Mouse (Mus musculus) heart, postnatal 0 days (tissue): ENCODE data around the gene Dcun1d5. TPM values are rescaled to one million over a fixed set of nuclear protein-coding genes. Genes with fewer than 3 reads are reported as not detected.
A peak's percentile ranks its signal among the peaks of the same experiment; 100 is the strongest.

Source experiments
- ATAC-seq: fragments of 200-750 bp; cut with Nextera tagmentation; 2 replicates; pipeline ENCODE4 v1.8.0; 2017; ENCODE audit warnings: low read depth, moderate number of reproducible peaks, moderate library complexity; ENCODE audit not compliant: insufficient read depth
- DNase-seq: peaks from one replicate; pipeline ENCODE4 v3.0.0-alpha.2; 2016; ENCODE audit warnings: low spot score
- H3K27ac ChIP-seq: fragments of 300-500 bp; sonication (generic); 2 replicates; pipeline ENCODE4 v1.5.1; 2014; ENCODE audit warnings: low read depth, mild to moderate bottlenecking
- H3K27me3 ChIP-seq: fragments of 300-500 bp; sonication (generic); 2 replicates; pipeline ENCODE4 v1.6.1; 2014; ENCODE audit warnings: low read length, mixed read lengths; ENCODE audit not compliant: control insufficient read depth, insufficient read depth
- H3K36me3 ChIP-seq: fragments of 300-500 bp; sonication (generic); replicated peaks from 2 replicates; pipeline ENCODE4 v1.6.1; 2014; ENCODE audit warnings: low read length, mixed read lengths; ENCODE audit not compliant: control insufficient read depth, insufficient read depth
- H3K4me1 ChIP-seq: fragments of 300-500 bp; sonication (generic); 2 replicates; pipeline ENCODE4 v1.6.1; 2014; ENCODE audit warnings: antibody characterized with exemption; ENCODE audit not compliant: control insufficient read depth, insufficient read depth
- H3K4me2 ChIP-seq: fragments of 300-500 bp; sonication (generic); 2 replicates; pipeline ENCODE4 v1.6.1; 2014; ENCODE audit warnings: low read depth, mild to moderate bottlenecking, low read length, moderate library complexity
- H3K4me3 ChIP-seq: fragments of 300-500 bp; sonication (generic); 2 replicates; pipeline ENCODE4 v1.5.1; 2014; ENCODE audit warnings: low read depth, low read length
- H3K9ac ChIP-seq: fragments of 300-500 bp; sonication (generic); replicated peaks from 2 replicates; pipeline ENCODE4 v1.6.1; 2014; ENCODE audit warnings: low read depth, low read length, mixed read lengths
- H3K9me3 ChIP-seq: fragments of 300-500 bp; sonication (generic); replicated peaks from 2 replicates; pipeline ENCODE4 v1.6.1; 2016; ENCODE audit warnings: low read length; ENCODE audit not compliant: control insufficient read depth
- CTCF ChIP-seq: IDR thresholded peaks from 2 replicates; pipeline ENCODE4 v1.5.1; 2016; ENCODE audit warnings: antibody characterized with exemption, control low read depth, low read depth
- EP300 ChIP-seq: IDR thresholded peaks from 2 replicates; pipeline ENCODE4 v1.6.1; 2016; ENCODE audit warnings: antibody characterized with exemption, low read depth
- WGBS: fragments of 180-500 bp; shearing (Covaris S2); extraction: QIAGEN DNeasy Blood & Tissue Kit; methylation state at CpG from one replicate; pipeline ENCODE4 v1.1.7; 2014; 5-methylcytosine and 5-hydroxymethylcytosine counted together
- polyA plus RNA-seq: library from polyadenylated mRNA; unstranded; fragments of >200 nt; fragmentation: Nextera tagmentation; extraction: Ambion mirVana; gene quantifications from 2 replicates; pipeline ENCODE4 v1.2.1, GENCODE M21; 2015
- total RNA-seq: library from RNA; depleted of rRNA; stranded (reverse); fragments of >200 nt; gene quantifications from 2 replicates; pipeline ENCODE4 v1.2.3, GENCODE M21; 2014; ENCODE audit warnings: low replicate concordance; rRNA removed

Gene Dcun1d5
- total RNA-seq: 50.6 and 57.4 TPM in 2 replicates
- polyA plus RNA-seq: 84.8 and 86.1 TPM in 2 replicates

- Histone ChIP-seq H3K9ac (peak within 1 kb of the TSS; percentile 82), H3K27ac (peak within 1 kb of the TSS; percentile 95), H3K4me3 (peak within 1 kb of the TSS; percentile 73), H3K4me1 (peaks cover 24% of the 10 kb centered on the region; the same call in 1 of the 2 replicates), H3K27me3 (no peaks in the 10 kb centered on the region), H3K36me3 (no peaks in the 10 kb centered on the region), H3K4me2 (peak within 1 kb of the TSS; percentile 69), H3K9me3 (no peaks in the 10 kb centered on the region)
- peak; percentile 97 for DNase-seq
- peak; percentile 99 for ATAC-seq
- TF ChIP-seq CTCF (no peak), EP300 (peak; percentile 64; the same call in 1 of the 2 replicates)
- under 1% methylated on average over 61 of the region's 62 CpGs for WGBS
Measured at GRCm38 (mm10) chr9:7184172-7184896, at the start of gene Dcun1d5, which contains the start of gene Dync2h1. TSS of gene Dcun1d5 (plus strand) at chr9:7184520. TSS of gene Dync2h1 (minus strand) at chr9:7184446.

- H3K9me3 ChIP-seq: no peaks in the 10 kb centered on the region
- H3K4me3 ChIP-seq: no peak overlapping the region
- WGBS: 72% methylated on average over 2 of the region's 2 CpGs
- H3K4me2 ChIP-seq: no peak overlapping the region
- H3K9ac ChIP-seq: no peak overlapping the region
- no peaks in the 10 kb centered on the region for H3K4me1 ChIP-seq
- DNase-seq (no peak), ATAC-seq (no peak)
- TF ChIP-seq CTCF (no peak), EP300 (no peak)
- no peaks in the 10 kb centered on the region for H3K27me3 ChIP-seq
- H3K36me3 ChIP-seq: no peaks in the 10 kb centered on the region; the same call in 1 of the 2 replicates
- no peak overlapping the region for H3K27ac ChIP-seq
Measured at GRCm38 (mm10) chr9:7154391-7154790, 29.9 kb upstream of the Dcun1d5 start.

- DNase-seq (no peak), ATAC-seq (no peak)
- Histone ChIP-seq H3K4me1 (no peaks in the 10 kb centered on the region), H3K9ac (no peak overlapping the region), H3K4me3 (no peak overlapping the region), H3K27me3 (no peaks in the 10 kb centered on the region), H3K4me2 (no peak overlapping the region), H3K9me3 (no peaks in the 10 kb centered on the region), H3K27ac (no peak overlapping the region), H3K36me3 (peaks cover 5% of the 10 kb centered on the region)
- 89% methylated on average over 7 of the region's 7 CpGs for WGBS
- no peak for TF ChIP-seq CTCF
- TF ChIP-seq EP300: no peak
Measured at GRCm38 (mm10) chr9:7158605-7159004, 25.7 kb upstream of the Dcun1d5 start.

GRCm38 (mm10) chr9:7159718-7160117 lies 24.6 kb upstream of the Dcun1d5 start:
- Histone ChIP-seq H3K4me3 (no peak overlapping the region), H3K9me3 (no peaks in the 10 kb centered on the region), H3K36me3 (peaks cover 5% of the 10 kb centered on the region), H3K4me1 (no peaks in the 10 kb centered on the region), H3K9ac (no peak overlapping the region), H3K27ac (no peak overlapping the region), H3K4me2 (no peak overlapping the region), H3K27me3 (no peaks in the 10 kb centered on the region)
- no peak for ATAC-seq
- 65% methylated on average over 3 of the region's 3 CpGs for WGBS
- no peak for DNase-seq
- no peak for TF ChIP-seq EP300
- TF ChIP-seq CTCF: no peak

- H3K36me3 ChIP-seq: peaks cover 9% of the 10 kb centered on the region
- no peaks in the 10 kb centered on the region for H3K27me3 ChIP-seq
- 90% methylated on average over 5 of the region's 5 CpGs for WGBS
- no peak for ATAC-seq
- no peak overlapping the region for H3K4me3 ChIP-seq
- DNase-seq: no peak
- no peak overlapping the region for H3K27ac ChIP-seq
- TF ChIP-seq CTCF (no peak), EP300 (no peak)
- H3K9me3 ChIP-seq: no peaks in the 10 kb centered on the region
- H3K9ac ChIP-seq: no peak overlapping the region
- H3K4me2 ChIP-seq: no peak overlapping the region
- no peaks in the 10 kb centered on the region for H3K4me1 ChIP-seq
Measured at GRCm38 (mm10) chr9:7160688-7161087, 23.6 kb upstream of the Dcun1d5 start.
